Mouse (Mus musculus): ENCODE measurements at regions not wholly inside any gene's neighbourhood (a gene's known extent, or its start where the extent isn't known, plus 50 kb on each side); places are given as distances from the start of the nearest gene placed in this dataset.

DNA sequence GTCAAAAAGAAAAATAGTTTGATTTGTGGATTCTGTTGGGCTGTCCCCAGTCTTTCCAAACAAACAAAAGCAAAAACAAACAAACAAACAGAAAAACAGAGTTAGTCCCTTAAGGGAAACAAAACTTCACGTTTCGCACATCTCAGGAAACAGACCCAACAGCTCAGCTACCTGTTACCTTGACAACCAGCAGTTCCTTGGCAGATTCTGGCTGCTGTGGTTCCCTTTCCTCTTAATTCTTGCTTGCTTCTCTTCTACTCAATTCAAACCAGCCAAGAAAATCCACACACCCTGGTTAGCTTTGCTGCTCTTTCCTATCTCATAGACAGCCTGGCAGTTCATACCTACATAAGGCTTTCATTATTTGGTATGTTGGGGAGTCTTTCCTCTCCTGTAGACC lies 821.6 kb downstream of the Dach1 start:
- TF ChIP-seq CTCF (IDR thresholded peaks at IDR 0.05; ENCODE audit: low read depth, low read length) (no peak), EP300 (IDR thresholded peaks at IDR 0.05; ENCODE audit: insufficient read depth, low read depth, low read length) (no peak), POLR2A (IDR thresholded peaks at IDR 0.05; ENCODE audit: insufficient read depth, low read length) (no peak)
